Mouse (Mus musculus) hindbrain, embryonic 11.5 days (tissue): Measurements from ENCODE around the gene Zfp383. TPM values are rescaled to one million over a fixed set of nuclear protein-coding genes. Genes with fewer than 3 reads are reported as not detected.
"Not testable (repeated sequence)": the region's sequence is repeated elsewhere in the genome, so short reads cannot be mapped to it uniquely, and the experiment has no call there.

Source experiments
- ATAC-seq: fragments of 200-750 bp; cut with Nextera tagmentation; 2 replicates; pipeline ENCODE4 v1.8.0; 2017; ENCODE audit warnings: mild to moderate bottlenecking, moderate TSS enrichment, moderate library complexity; ENCODE audit not compliant: low FRiP score
- DNase-seq: peaks from one replicate; pipeline ENCODE4 v3.0.0-alpha.2; 2015; ENCODE audit warnings: low spot score
- H3K27ac ChIP-seq: fragments of 300-500 bp; sonication (generic); 2 replicates; pipeline ENCODE4 v1.5.1; 2014; ENCODE audit warnings: mild to moderate bottlenecking, low read depth, low read length
- H3K27me3 ChIP-seq: fragments of 300-500 bp; sonication (generic); 2 replicates; pipeline ENCODE4 v1.6.1; 2014; ENCODE audit warnings: mild to moderate bottlenecking, low read length, moderate library complexity, mixed read lengths; ENCODE audit not compliant: control insufficient read depth, insufficient read depth
- H3K36me3 ChIP-seq: fragments of 300-500 bp; sonication (generic); 2 replicates; pipeline ENCODE4 v1.6.1; 2014; ENCODE audit warnings: mild to moderate bottlenecking, low read length, moderate library complexity, mixed read lengths; ENCODE audit not compliant: control insufficient read depth, insufficient read depth
- H3K4me1 ChIP-seq: fragments of 300-500 bp; sonication (generic); replicated peaks from 2 replicates; pipeline ENCODE4 v1.6.1; 2014; ENCODE audit warnings: low read length, mixed read lengths; ENCODE audit not compliant: control insufficient read depth, insufficient read depth
- H3K4me2 ChIP-seq: fragments of 300-500 bp; sonication (generic); replicated peaks from 2 replicates; pipeline ENCODE4 v1.6.1; 2014; ENCODE audit warnings: mild to moderate bottlenecking, low read depth, low read length
- H3K4me3 ChIP-seq: fragments of 300-500 bp; sonication (generic); 2 replicates; pipeline ENCODE4 v1.5.1; 2014; ENCODE audit warnings: low read depth, low read length
- H3K9ac ChIP-seq: fragments of 300-500 bp; sonication (generic); 2 replicates; pipeline ENCODE4 v1.6.1; 2014; ENCODE audit warnings: low read depth, low read length
- H3K9me3 ChIP-seq: fragments of 300-500 bp; sonication (generic); 2 replicates; pipeline ENCODE4 v1.6.1; 2016; ENCODE audit warnings: low read length; ENCODE audit not compliant: control insufficient read depth
- WGBS: fragments of 180-500 bp; shearing (Covaris S2); extraction: QIAGEN DNeasy Blood & Tissue Kit; methylation state at CpG from one replicate; pipeline ENCODE4 v1.1.7; 2014; 5-methylcytosine and 5-hydroxymethylcytosine counted together
- polyA plus RNA-seq: library from polyadenylated mRNA; unstranded; fragments of >200 nt; fragmentation: Nextera tagmentation; extraction: Ambion mirVana; gene quantifications from 2 replicates; pipeline ENCODE4 v1.2.1, GENCODE M21; 2014

The Zfp383 gene
- polyA plus RNA-seq, 1 experiment from 2014 or later: 8.8 TPM

DNA sequence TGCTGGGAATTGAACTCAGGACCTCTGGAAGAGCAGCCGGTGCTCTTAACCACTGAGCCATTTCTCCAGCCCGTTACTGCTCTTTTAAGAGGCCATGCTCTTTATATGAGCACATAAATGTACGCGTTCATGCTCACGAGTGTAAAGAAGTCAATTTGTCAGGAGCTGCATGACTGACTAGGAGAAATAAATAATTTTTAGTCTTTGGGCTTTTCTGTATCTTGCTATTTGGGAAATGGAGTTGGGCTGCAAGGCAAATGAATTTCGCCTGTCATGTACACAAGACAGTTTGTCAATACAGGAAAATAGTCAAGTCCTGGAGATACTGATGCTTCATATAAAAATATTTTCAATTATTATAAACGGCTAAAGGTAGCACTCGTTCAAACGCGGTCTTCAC is 45.1 kb downstream of the Zfp383 start:
- H3K27ac ChIP-seq: peak overlapping the region; percentile 93
- 55% methylated on average over 10 of the region's 10 CpGs for WGBS
- H3K9me3 ChIP-seq: no peaks in the 10 kb centered on the region
- no peak for ATAC-seq
- H3K4me2 ChIP-seq: peak overlapping the region; percentile 40
- no peaks in the 10 kb centered on the region for H3K27me3 ChIP-seq
- peak overlapping the region; percentile 94 for H3K9ac ChIP-seq
- H3K4me1 ChIP-seq: no peaks in the 10 kb centered on the region
- DNase-seq: peak; percentile 9
- peak overlapping the region; percentile 71 for H3K4me3 ChIP-seq
- H3K36me3 ChIP-seq: no peaks in the 10 kb centered on the region

- peak within 1 kb of the TSS; percentile 94 for H3K9ac ChIP-seq
- H3K36me3 ChIP-seq: no peaks in the 10 kb centered on the region
- 2% methylated on average over 52 of the region's 52 CpGs for WGBS
- H3K9me3 ChIP-seq: no peaks in the 10 kb centered on the region
- no peaks in the 10 kb centered on the region for H3K27me3 ChIP-seq
- ATAC-seq: peak; percentile 93
- H3K4me2 ChIP-seq: peak within 1 kb of the TSS; percentile 40
- no peaks in the 10 kb centered on the region for H3K4me1 ChIP-seq
- DNase-seq: peak; percentile 85
- H3K4me3 ChIP-seq: peak within 1 kb of the TSS; percentile 71
- peak within 1 kb of the TSS; percentile 93 for H3K27ac ChIP-seq
Observed at GRCm38 (mm10) chr7:29953513-29954401, 45.7 kb downstream of the Zfp383 start, which contains the start of gene Zfp74. TSS of gene Zfp74 (minus strand) at chr7:29954089.

GRCm38 (mm10) chr7:29954731-29955130 is 46.7 kb downstream of the Zfp383 start:
- ATAC-seq (no peak), DNase-seq (peak; percentile 75)
- Histone ChIP-seq H3K4me3 (no peak overlapping the region), H3K4me1 (no peaks in the 10 kb centered on the region), H3K27me3 (no peaks in the 10 kb centered on the region), H3K9me3 (no peaks in the 10 kb centered on the region), H3K36me3 (no peaks in the 10 kb centered on the region), H3K9ac (no peak overlapping the region), H3K4me2 (no peak overlapping the region), H3K27ac (no peak overlapping the region)
- WGBS: 21% methylated on average over 4 of the region's 4 CpGs

GRCm38 (mm10) chr7:29956257-29956656 is 48.2 kb downstream of the Zfp383 start:
- Histone ChIP-seq H3K4me2 (no peak overlapping the region), H3K27ac (no peak overlapping the region), H3K9me3 (no peaks in the 10 kb centered on the region), H3K9ac (no peak overlapping the region), H3K27me3 (no peaks in the 10 kb centered on the region), H3K4me3 (no peak overlapping the region), H3K4me1 (no peaks in the 10 kb centered on the region), H3K36me3 (no peaks in the 10 kb centered on the region)
- WGBS: 62% methylated on average over 10 of the region's 10 CpGs
- DNase-seq: no peak
- no peak for ATAC-seq

DNA sequence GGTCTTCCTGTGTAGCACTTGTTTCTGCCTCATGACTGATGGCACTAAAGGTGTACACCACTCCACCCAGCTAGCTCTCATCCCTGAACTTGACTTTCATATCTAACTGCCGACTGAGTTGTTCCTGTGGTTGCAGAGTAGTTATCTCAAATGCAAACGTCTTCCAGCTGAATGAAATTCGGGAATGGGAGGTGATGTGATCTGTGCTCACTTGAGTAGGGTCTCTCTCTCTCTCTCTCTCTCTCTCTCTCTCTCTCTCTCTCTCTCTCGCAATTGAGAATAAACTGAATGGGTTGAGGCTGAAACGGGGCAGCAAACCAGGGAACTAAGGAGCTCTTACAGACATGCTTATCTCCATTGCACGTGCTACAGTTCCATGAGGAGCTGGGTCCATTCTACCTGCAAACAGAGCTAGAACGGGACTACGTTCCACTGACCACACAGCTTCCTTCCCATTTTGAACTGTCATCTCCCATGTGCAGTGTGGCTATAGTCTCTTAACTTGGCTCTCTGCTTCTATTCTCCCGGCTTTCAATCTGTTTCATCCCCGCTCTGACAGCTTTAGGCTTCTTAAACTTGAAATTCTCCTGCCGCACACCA is 50.2 kb downstream of the Zfp383 start:
- Histone ChIP-seq H3K27me3 (no peaks in the 10 kb centered on the region), H3K4me1 (no peaks in the 10 kb centered on the region), H3K4me3 (no peak overlapping the region), H3K9me3 (no peaks in the 10 kb centered on the region), H3K9ac (no peak overlapping the region), H3K36me3 (no peaks in the 10 kb centered on the region), H3K27ac (no peak overlapping the region), H3K4me2 (no peak overlapping the region)
- DNase-seq (no peak), ATAC-seq (no peak)
- WGBS: 89% methylated on average over 11 of the region's 11 CpGs

- Histone ChIP-seq H3K4me1 (no peaks in the 10 kb centered on the region), H3K27ac (no peak overlapping the region), H3K27me3 (no peaks in the 10 kb centered on the region), H3K4me2 (no peak overlapping the region), H3K4me3 (no peak overlapping the region), H3K36me3 (no peaks in the 10 kb centered on the region), H3K9me3 (no peaks in the 10 kb centered on the region), H3K9ac (no peak overlapping the region)
- 67% methylated on average over 3 of the region's 3 CpGs for WGBS
- no peak for ATAC-seq
- DNase-seq: no peak
Observed at GRCm38 (mm10) chr7:29959004-29959403, 51.0 kb downstream of the Zfp383 start.

GRCm38 (mm10) chr7:29965115-29965810 is 57.2 kb downstream of the Zfp383 start:
- not testable (repeated sequence) for H3K9me3 ChIP-seq, H3K4me3 ChIP-seq, H3K27ac ChIP-seq, H3K4me2 ChIP-seq, DNase-seq, H3K27me3 ChIP-seq, H3K9ac ChIP-seq, H3K36me3 ChIP-seq, ATAC-seq, H3K4me1 ChIP-seq
- 53% methylated on average over 33 of the region's 39 CpGs for WGBS
